Mouse (Mus musculus) lung, postnatal 14 days (tissue): ENCODE data around the gene Cmtm1.
A peak's percentile ranks its signal among the peaks of the same experiment; 100 is the strongest.
"Not testable (repeated sequence)": the region's sequence is repeated elsewhere in the genome, so short reads cannot be mapped to it uniquely, and the experiment has no call there.

ENCODE experiments used
- DNase-seq: peaks from one replicate; pipeline ENCODE4 v3.0.0; 2021

Cmtm1 gene

GRCm38 (mm10) chr8:104313311-104313710 is 3.4 kb upstream of the Cmtm1 start:
- DNase-seq, result peak; percentile 47

- DNase-seq, result not testable (repeated sequence)
Measured at GRCm38 (mm10) chr8:104312023-104312422, 2.1 kb upstream of the Cmtm1 start.

GRCm38 (mm10) chr8:104308341-104308740 is 1.6 kb downstream of the Cmtm1 start:
- not testable (repeated sequence) for DNase-seq

- DNase-seq, result no peak
Measured at GRCm38 (mm10) chr8:104304962-104305361, 5.0 kb downstream of the Cmtm1 start.

- not testable (repeated sequence) for DNase-seq
Measured at GRCm38 (mm10) chr8:104302536-104302935, 7.4 kb downstream of the Cmtm1 start.

- not testable (repeated sequence) for DNase-seq
Measured at GRCm38 (mm10) chr8:104301577-104301976, 8.4 kb downstream of the Cmtm1 start.

GRCm38 (mm10) chr8:104294396-104294795 is 15.5 kb downstream of the Cmtm1 start:
- DNase-seq, result no peak

GRCm38 (mm10) chr8:104293081-104293480 is 16.9 kb downstream of the Cmtm1 start, which contains the start of gene Cmtm2a:
Cmtm2a (minus strand) TSS chr8:104293181.
- DNase-seq, result not testable (repeated sequence)

- DNase-seq, result no peak
Measured at GRCm38 (mm10) chr8:104268937-104269440, 41.0 kb downstream of the Cmtm1 start.

GRCm38 (mm10) chr8:104268368-104268767 is 41.6 kb downstream of the Cmtm1 start:
- DNase-seq, result no peak

- DNase-seq, result not testable (repeated sequence)
Measured at GRCm38 (mm10) chr8:104264271-104264935, 45.5 kb downstream of the Cmtm1 start.

GRCm38 (mm10) chr8:104261802-104262201 is 48.1 kb downstream of the Cmtm1 start:
- not testable (repeated sequence) for DNase-seq

GRCm38 (mm10) chr8:104253016-104253415 is 56.9 kb downstream of the Cmtm1 start:
- DNase-seq, result no peak

- DNase-seq, result no peak
Measured at GRCm38 (mm10) chr8:104251461-104251860, 58.5 kb downstream of the Cmtm1 start.

GRCm38 (mm10) chr8:104250439-104251367 is 59.2 kb downstream of the Cmtm1 start, which contains the start of gene Cklf:
Cklf (plus strand) TSS chr8:104250861.
- peak; percentile 86 for DNase-seq

GRCm38 (mm10) chr8:104249442-104249996 is 60.4 kb downstream of the Cmtm1 start:
- no peak for DNase-seq

- DNase-seq, result peak; percentile 83
Measured at GRCm38 (mm10) chr8:104248276-104248675, 61.7 kb downstream of the Cmtm1 start, which contains the start of gene Tk2. Tk2 (minus strand) TSS chr8:104248558.

- DNase-seq, result peak; percentile 14
Measured at GRCm38 (mm10) chr8:104247908-104248275, 62.1 kb downstream of the Cmtm1 start.

- peak; percentile 39 for DNase-seq
Measured at GRCm38 (mm10) chr8:104247054-104247907, 62.7 kb downstream of the Cmtm1 start.

- DNase-seq, result no peak
Measured at GRCm38 (mm10) chr8:104246621-104247020, 63.3 kb downstream of the Cmtm1 start.
